In genomic region chr17:86902399-86903067, GRCm38 (mm10) we compare ENCODE assay signal across 23 mouse cellular contexts. TPM values are rescaled to one million over a fixed set of nuclear protein-coding genes. Genes with fewer than 3 reads are reported as not detected.
"Had no signal": no experiment of that assay in that cellular context is flagged by ENCODE, and none has a peak within 500 bp of the region (broad histone marks: within the 10 kb centered on the region; RNA-seq: fewer than 3 reads in every experiment).

No protein-coding gene starts in this region.

- H3K4me2 ChIP-seq: lung, embryonic 15.5 days; midbrain, embryonic 11.5 days; midbrain, embryonic 13.5 days; midbrain, embryonic 15.5 days; neural tube, embryonic 12.5 days; stomach, embryonic 15.5 days had no signal

- H3K4me3 ChIP-seq: lung, embryonic 15.5 days; megakaryocyte, embryonic 14.5 days; midbrain, embryonic 13.5 days; midbrain, embryonic 15.5 days; neural tube, embryonic 12.5 days; stomach, embryonic 15.5 days had no signal

- H3K27ac ChIP-seq: lung, embryonic 15.5 days; macrophage; midbrain, embryonic 13.5 days; midbrain, embryonic 15.5 days; neural tube, embryonic 12.5 days; stomach, embryonic 15.5 days; stomach, postnatal 0 days had no signal

- H3K27me3 ChIP-seq: lung, embryonic 15.5 days; midbrain, embryonic 15.5 days; neural tube, embryonic 12.5 days; stomach, embryonic 15.5 days had no signal

- H3K36me3 ChIP-seq: lung, embryonic 15.5 days; midbrain, embryonic 13.5 days; midbrain, embryonic 15.5 days; neural tube, embryonic 12.5 days; stomach, embryonic 15.5 days had no signal

- ATAC-seq: midbrain, embryonic 13.5 days; midbrain, embryonic 15.5 days had no signal

- H3K9me3 ChIP-seq: lung, embryonic 15.5 days; megakaryocyte, embryonic 14.5 days; midbrain, embryonic 13.5 days; midbrain, embryonic 15.5 days; neural tube, embryonic 12.5 days; stomach, embryonic 15.5 days had no signal

- H3K9ac ChIP-seq: lung, embryonic 15.5 days; midbrain, embryonic 13.5 days; midbrain, embryonic 15.5 days; neural tube, embryonic 12.5 days; stomach, embryonic 15.5 days had no signal

- DNase-seq: lung, adult 2 months; lung, postnatal 10 days; lung, postnatal 36 days; right cerebral cortex, postnatal 14 days; thymus, adult 2 months; thymus, postnatal 25 days; thymus, postnatal 4 days had no signal

RNA-seq across cellular contexts. Expression of gene Tmem247, which starts 14.6 kb away (rescaled TPM):
- total RNA-seq: megakaryocyte progenitor cell, adult 5-6 weeks; midbrain, postnatal 0 days; monocyte, adult 5-6 weeks; neutrophil, adult 5-6 weeks had no signal
- polyA plus RNA-seq: lung, adult 2 months; lung, embryonic 15.5 days; macrophage; midbrain, embryonic 11.5 days; midbrain, embryonic 13.5 days; midbrain, embryonic 15.5 days; midbrain, postnatal 0 days; neural tube, embryonic 12.5 days; neural tube, embryonic 14.5 days; spleen, adult 2 months; stomach, embryonic 15.5 days; stomach, postnatal 0 days; thymus, adult 2 months; urinary bladder, adult 2 months had no signal

RNA-seq across cellular contexts. Expression of gene Atp6v1e2, which starts 45.2 kb away (rescaled TPM):
- total RNA-seq: megakaryocyte progenitor cell, adult 5-6 weeks; midbrain, postnatal 0 days; monocyte, adult 5-6 weeks; neutrophil, adult 5-6 weeks had no signal
- polyA plus RNA-seq: lung, adult 2 months; lung, embryonic 15.5 days; macrophage; midbrain, embryonic 13.5 days; midbrain, embryonic 15.5 days; midbrain, postnatal 0 days; neural tube, embryonic 12.5 days; neural tube, embryonic 14.5 days; spleen, adult 2 months; stomach, embryonic 15.5 days; thymus, adult 2 months; urinary bladder, adult 2 months had no signal
